Mouse (Mus musculus) cerebellum, adult 9-11 months (tissue): ENCODE data around the gene Frmd5.
A peak's percentile ranks its signal among the peaks of the same experiment; 100 is the strongest.
"Not testable (repeated sequence)": the region's sequence is repeated elsewhere in the genome, so short reads cannot be mapped to it uniquely, and the experiment has no call there.

Experiments
- DNase-seq: peaks from one replicate; pipeline ENCODE4 v3.0.0; 2022

Gene Frmd5

GRCm38 (mm10) chr2:121806959-121807653 lies at the start of gene Frmd5:
Gene Frmd5 (minus strand): TSS chr2:121807087.
- DNase-seq: peak; percentile 97

DNA sequence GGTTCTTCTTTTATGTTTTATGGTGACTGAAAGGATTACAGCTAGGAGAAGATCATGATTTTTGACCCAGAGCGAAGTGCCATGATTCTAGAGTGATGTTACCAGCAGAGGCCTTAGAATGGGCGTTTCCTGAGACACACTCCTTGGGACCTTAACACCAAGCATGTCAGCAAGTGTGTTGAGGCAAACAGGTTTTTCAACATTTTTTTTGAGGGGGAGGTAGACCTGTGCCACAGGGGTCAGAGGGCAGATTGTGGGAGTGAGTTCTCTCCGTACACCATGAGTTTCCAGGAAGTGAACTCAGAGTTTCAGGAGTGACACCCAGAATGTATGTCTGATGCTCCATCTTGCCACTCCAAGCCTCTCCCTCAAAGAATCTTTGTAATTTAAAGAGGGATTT lies 47.1 kb upstream of the Frmd5 start:
- no peak for DNase-seq

GRCm38 (mm10) chr2:121852045-121852444 lies 45.2 kb upstream of the Frmd5 start:
- DNase-seq: no peak

DNA sequence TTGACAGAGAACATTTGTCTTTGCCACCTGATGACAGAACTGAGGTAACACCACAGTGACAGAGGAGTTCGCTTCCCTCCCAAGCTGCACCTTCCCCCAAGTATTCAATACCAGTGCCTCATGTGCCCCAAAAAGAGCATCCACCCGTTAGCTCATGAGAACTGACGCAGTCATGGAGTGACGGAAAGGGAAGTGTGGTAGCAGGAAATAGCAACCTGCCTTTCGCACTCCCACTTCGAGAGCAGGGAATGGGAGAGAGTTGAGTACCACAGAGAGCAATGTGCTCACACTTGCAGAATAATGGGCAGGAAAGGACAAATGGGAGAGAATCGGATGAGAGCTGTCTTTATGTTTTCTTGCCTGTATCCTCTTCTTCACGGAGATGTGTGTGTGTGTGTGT lies 39.2 kb upstream of the Frmd5 start:
- no peak for DNase-seq

- DNase-seq: no peak
Observed at GRCm38 (mm10) chr2:121842249-121842648, 35.4 kb upstream of the Frmd5 start.

DNA sequence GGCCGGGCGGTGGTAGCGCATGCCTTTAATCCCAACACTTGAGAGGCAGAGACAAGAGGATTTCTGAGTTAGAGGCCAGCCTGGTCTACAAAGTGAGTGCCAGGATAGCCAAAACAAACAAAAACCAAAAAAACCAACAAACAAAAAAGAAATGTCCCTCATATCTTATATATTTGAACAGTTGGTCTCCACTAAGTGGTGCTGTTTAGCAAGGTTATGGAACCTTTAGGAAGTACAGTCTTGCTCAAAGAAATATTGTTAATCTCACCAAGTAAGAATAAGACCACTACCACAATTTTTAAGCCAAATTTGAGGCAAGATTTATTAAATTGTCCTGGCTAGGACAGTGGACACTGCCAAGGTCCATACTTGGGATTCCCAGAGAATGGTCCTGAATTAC lies 34.6 kb upstream of the Frmd5 start:
- DNase-seq: no peak

DNA sequence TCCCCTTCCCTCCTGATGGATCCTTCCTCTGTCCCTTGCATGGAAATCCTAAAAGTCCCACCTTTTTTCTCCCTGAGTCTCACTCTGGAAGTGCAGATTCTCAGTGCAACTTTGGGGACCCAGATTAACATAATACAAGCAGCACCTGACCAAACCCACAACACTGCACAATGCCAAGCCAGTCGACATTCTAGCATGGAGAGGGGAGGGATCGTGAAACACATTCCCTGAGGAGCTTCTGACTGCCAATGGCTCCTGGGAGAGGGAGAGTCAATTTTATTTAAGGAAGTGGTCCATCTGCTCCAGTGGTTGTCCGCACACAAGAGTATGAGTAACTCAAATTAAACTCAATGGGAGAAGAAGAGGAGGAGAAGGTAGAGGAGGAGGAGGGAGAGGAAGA lies 28.0 kb upstream of the Frmd5 start:
- no peak for DNase-seq

- peak; percentile 65 for DNase-seq
Observed at GRCm38 (mm10) chr2:121832484-121832894, 25.6 kb upstream of the Frmd5 start.

DNA sequence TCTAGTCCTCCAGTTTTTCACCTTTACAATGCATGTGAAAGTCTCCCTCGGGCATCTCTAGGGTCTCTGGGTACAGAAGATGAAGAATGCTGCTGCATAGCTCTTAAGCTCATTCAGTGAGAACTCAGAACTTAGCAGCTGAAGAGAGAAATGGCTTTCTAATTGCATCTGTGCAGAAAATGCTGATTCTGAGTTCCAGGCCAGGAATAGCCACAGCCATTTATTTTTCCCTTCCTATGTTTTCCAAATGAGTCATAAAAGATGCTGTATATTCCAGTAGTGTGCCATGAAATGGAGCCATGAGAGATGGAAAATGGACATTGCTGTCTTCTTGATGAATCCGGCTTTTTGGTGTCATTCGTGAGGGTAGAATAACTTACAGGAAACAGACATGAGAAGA lies 21.5 kb upstream of the Frmd5 start:
- no peak for DNase-seq

DNA sequence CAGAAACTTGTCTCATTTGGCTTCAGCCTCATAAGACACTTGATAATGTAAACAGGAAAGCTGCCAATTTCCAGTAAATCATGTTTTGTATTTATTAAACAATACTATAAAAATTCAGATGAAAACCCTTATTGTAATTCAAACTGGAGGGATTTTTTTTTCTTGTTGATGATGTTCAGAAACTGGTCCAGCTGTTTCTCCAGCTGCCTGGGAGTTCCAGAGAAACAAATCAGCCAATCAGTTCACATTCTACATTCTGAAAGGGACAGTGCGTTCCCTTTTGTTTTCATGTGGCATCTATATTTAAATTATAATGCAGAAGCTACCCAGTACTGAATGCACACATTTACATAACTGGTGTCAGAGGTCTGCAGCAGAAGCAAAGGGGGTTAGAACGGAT lies 19.3 kb upstream of the Frmd5 start:
- DNase-seq: no peak

GRCm38 (mm10) chr2:121824653-121825052 lies 17.8 kb upstream of the Frmd5 start:
- DNase-seq: no peak

- DNase-seq: no peak
Observed at GRCm38 (mm10) chr2:121821787-121822186, 14.9 kb upstream of the Frmd5 start.

DNA sequence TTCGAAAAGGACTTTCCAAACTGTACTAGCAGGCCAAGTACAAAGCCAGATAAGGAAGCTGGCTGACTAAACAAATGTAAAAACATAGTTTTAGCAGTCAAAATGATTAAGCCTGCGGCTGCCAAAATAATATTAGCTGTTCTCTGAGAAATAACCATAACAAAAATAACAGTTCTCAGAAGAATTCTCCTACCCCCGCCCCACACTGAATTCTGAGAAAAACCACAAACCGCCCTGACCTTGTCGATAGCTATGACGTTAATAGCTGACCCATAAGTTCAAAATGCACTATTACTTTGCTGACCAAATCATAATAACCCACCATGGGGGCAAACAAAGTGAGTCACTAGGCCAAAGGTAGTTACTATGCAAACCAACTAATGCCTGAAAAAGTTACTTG lies 4.0 kb upstream of the Frmd5 start:
- DNase-seq: not testable (repeated sequence)

- no peak for DNase-seq
Observed at GRCm38 (mm10) chr2:121809126-121809525, 2.2 kb upstream of the Frmd5 start.

DNA sequence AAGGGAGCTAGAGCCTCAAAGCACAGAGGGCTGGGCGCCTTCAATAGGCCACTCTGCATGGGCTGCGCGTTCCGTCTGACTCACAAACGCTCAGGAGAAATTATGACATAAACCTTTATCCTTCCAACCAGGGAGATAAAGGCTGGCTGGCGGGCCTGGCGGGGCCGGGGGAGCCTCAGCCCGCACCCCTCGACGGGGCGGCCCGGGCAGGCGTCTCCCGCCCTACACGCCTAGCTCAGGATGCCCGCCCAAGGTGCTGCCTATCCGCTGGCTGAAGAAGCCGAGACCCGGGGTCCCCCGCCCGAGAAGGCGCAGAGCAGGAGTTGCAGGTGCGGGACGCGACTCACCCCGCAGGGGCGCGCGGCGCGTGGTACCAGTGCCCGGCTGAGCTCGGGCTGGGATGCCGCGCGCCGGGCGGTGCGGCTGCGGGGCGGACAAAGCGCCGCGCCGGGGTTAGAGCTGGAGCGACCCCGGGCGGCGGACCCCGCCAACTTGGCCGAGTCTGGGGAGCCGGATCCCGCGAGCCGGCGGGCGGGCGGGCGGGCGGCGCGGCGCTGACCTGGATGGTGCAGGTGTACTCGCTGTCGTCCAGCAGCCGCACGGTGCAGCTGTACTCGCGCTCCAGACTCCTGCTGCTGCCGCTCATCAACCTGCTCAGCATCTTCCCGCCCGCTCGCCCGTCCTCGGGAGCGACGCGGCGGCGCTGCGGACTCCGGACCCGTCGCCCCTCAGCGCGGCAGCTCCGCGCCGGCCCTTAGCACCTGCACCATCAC lies 530 bp downstream of the Frmd5 start:
- peak; percentile 61 for DNase-seq

DNA sequence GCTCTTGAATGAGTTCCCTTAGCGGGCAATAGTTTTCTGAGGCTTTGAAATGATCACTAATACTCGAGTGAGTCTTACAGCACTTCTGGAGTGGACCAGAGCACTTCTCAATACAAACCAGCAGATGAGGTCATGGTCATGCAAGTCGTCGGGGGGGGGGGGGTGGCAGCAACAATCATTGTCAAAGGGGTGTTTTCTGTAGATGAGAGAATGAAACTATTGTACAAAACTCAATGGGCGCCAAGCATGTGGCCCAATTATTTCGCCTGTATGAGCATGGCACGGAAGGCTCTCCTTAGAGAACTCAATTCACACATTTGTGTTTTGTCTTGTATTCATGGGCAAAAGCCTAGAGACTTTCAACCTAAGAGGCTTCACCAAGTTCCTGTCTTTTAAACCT lies 7.8 kb downstream of the Frmd5 start:
- DNase-seq: no peak

GRCm38 (mm10) chr2:121795995-121796394 lies 10.9 kb downstream of the Frmd5 start:
- DNase-seq: no peak

GRCm38 (mm10) chr2:121789777-121790176 lies 17.1 kb downstream of the Frmd5 start:
- no peak for DNase-seq

- DNase-seq: no peak
Observed at GRCm38 (mm10) chr2:121788415-121788814, 18.5 kb downstream of the Frmd5 start.

- no peak for DNase-seq
Observed at GRCm38 (mm10) chr2:121787767-121788166, 19.1 kb downstream of the Frmd5 start.

- DNase-seq: no peak
Observed at GRCm38 (mm10) chr2:121787271-121787670, 19.6 kb downstream of the Frmd5 start.

DNA sequence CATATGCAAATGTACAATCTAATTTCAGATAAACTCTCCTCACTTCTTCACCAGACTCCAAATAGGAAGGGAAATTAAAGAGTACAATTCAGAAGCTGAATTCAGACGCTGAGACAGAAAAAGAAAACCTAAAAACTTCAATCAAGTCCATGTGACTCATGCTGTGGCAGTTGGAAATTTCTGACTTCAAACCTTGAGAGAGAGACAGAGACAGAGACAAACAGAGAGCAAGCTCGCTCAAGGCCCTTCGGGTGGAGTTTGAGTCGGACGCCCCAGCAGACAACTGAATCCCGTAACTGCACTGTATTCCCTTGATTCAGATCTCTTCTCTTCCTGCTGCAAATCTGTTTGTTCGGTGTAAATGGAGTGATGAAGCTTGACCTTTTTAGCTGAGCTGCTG lies 30.7 kb downstream of the Frmd5 start:
- no peak for DNase-seq

DNA sequence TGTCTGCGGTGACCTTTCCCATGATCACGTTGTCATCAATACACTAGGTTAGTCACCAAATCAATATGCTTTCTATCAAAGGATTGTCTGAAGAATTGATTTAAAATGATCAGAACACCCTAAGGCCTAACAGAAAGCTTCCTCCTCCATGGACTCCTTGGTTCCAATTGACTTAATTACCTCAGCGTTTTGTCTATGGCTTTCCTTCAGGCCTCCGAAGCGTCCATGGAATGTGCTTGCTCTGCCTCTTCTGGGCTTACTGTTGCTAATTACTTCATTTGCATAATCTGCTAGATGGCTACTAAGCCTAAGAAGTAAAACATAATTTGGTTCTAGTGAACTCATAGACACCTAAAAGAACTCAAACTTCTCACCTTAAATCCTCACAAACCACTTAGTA lies 42.0 kb downstream of the Frmd5 start:
- no peak for DNase-seq

- no peak for DNase-seq
Observed at GRCm38 (mm10) chr2:121761861-121762260, 45.0 kb downstream of the Frmd5 start.
